Mouse (Mus musculus): Measurements from ENCODE around the gene Erbin. TPM values are rescaled to one million over a fixed set of nuclear protein-coding genes. Genes with fewer than 3 reads are reported as not detected.
A peak's percentile ranks its signal among the peaks of the same experiment; 100 is the strongest.

Gene Erbin
- 9.2 TPM in 2 replicates for polyA plus RNA-seq (2016; fragmentation: Nextera tagmentation; extraction: Ambion mirVana)

- peaks cover 21% of the 10 kb centered on the region for H3K4me1 ChIP-seq
- H3K9me3 ChIP-seq (replicated peaks), result no peaks in the 10 kb centered on the region
- H3K4me2 ChIP-seq, result peak within 1 kb of the TSS; percentile 91
- H3K4me3 ChIP-seq, result peak within 1 kb of the TSS; percentile 90
- H3K36me3 ChIP-seq, result no peaks in the 10 kb centered on the region
- H3K27ac ChIP-seq, result peak within 1 kb of the TSS; percentile 96
- peak within 1 kb of the TSS; percentile 93 for H3K9ac ChIP-seq
- under 1% methylated on average over 88 of the region's 93 CpGs for WGBS (ENCODE audit: insufficient replicate concordance)
- ATAC-seq, result peak; percentile 78
- H3K27me3 ChIP-seq (replicated peaks), result peaks cover 29% of the 10 kb centered on the region
These were observed at the start of gene Erbin for GRCm38 (mm10) chr13:103920261-103920932. Erbin (minus strand) TSS chr13:103920514.

- Histone ChIP-seq H3K4me2 (no peak overlapping the region), H3K27me3 (replicated peaks) (no peaks in the 10 kb centered on the region), H3K27ac (no peak overlapping the region), H3K36me3 (no peaks in the 10 kb centered on the region), H3K9ac (no peak overlapping the region), H3K4me3 (no peak overlapping the region), H3K9me3 (replicated peaks) (no peaks in the 10 kb centered on the region), H3K4me1 (no peaks in the 10 kb centered on the region)
- WGBS (ENCODE audit: insufficient replicate concordance), result 74% methylated on average over 6 of the region's 6 CpGs
- ATAC-seq, result no peak
These were observed 49.6 kb upstream of the Erbin start for GRCm38 (mm10) chr13:103969912-103970311.

- no peak overlapping the region for H3K27ac ChIP-seq
- no peak overlapping the region for H3K4me2 ChIP-seq
- ATAC-seq, result no peak
- no peak overlapping the region for H3K4me3 ChIP-seq
- H3K9me3 ChIP-seq (replicated peaks), result no peaks in the 10 kb centered on the region
- no peaks in the 10 kb centered on the region for H3K27me3 ChIP-seq (replicated peaks)
- 81% methylated on average over 9 of the region's 9 CpGs for WGBS (ENCODE audit: insufficient replicate concordance)
- no peak overlapping the region for H3K9ac ChIP-seq
- no peaks in the 10 kb centered on the region for H3K4me1 ChIP-seq
- no peaks in the 10 kb centered on the region for H3K36me3 ChIP-seq
These were observed 47.7 kb upstream of the Erbin start for GRCm38 (mm10) chr13:103967987-103968386.

GRCm38 (mm10) chr13:103966696-103967215 is 46.4 kb upstream of the Erbin start:
- no peak overlapping the region for H3K27ac ChIP-seq
- no peaks in the 10 kb centered on the region for H3K4me1 ChIP-seq
- no peak overlapping the region for H3K9ac ChIP-seq
- H3K4me2 ChIP-seq, result no peak overlapping the region
- no peak overlapping the region for H3K4me3 ChIP-seq
- no peaks in the 10 kb centered on the region for H3K9me3 ChIP-seq (replicated peaks)
- 73% methylated on average over 8 of the region's 8 CpGs for WGBS (ENCODE audit: insufficient replicate concordance)
- no peaks in the 10 kb centered on the region for H3K27me3 ChIP-seq (replicated peaks)
- ATAC-seq, result no peak
- H3K36me3 ChIP-seq, result no peaks in the 10 kb centered on the region

- Histone ChIP-seq H3K4me2 (no peak overlapping the region), H3K9ac (no peak overlapping the region), H3K4me1 (no peaks in the 10 kb centered on the region), H3K36me3 (no peaks in the 10 kb centered on the region), H3K9me3 (replicated peaks) (no peaks in the 10 kb centered on the region), H3K4me3 (no peak overlapping the region), H3K27me3 (replicated peaks) (no peaks in the 10 kb centered on the region), H3K27ac (no peak overlapping the region)
- 42% methylated on average over 2 of the region's 2 CpGs for WGBS (ENCODE audit: insufficient replicate concordance)
- no peak for ATAC-seq
These were observed 44.9 kb upstream of the Erbin start for GRCm38 (mm10) chr13:103965187-103965586.

GRCm38 (mm10) chr13:103963094-103963493 is 42.8 kb upstream of the Erbin start:
- H3K4me3 ChIP-seq, result no peak overlapping the region
- ATAC-seq, result no peak
- no peaks in the 10 kb centered on the region for H3K36me3 ChIP-seq
- no peaks in the 10 kb centered on the region for H3K27me3 ChIP-seq (replicated peaks)
- no peak overlapping the region for H3K4me2 ChIP-seq
- WGBS (ENCODE audit: insufficient replicate concordance), result 45% methylated on average over 2 of the region's 2 CpGs
- H3K9ac ChIP-seq, result no peak overlapping the region
- H3K9me3 ChIP-seq (replicated peaks), result no peaks in the 10 kb centered on the region
- H3K4me1 ChIP-seq, result no peaks in the 10 kb centered on the region
- no peak overlapping the region for H3K27ac ChIP-seq

- no peaks in the 10 kb centered on the region for H3K36me3 ChIP-seq
- no peak for ATAC-seq
- 81% methylated on average over 5 of the region's 5 CpGs for WGBS (ENCODE audit: insufficient replicate concordance)
- no peak overlapping the region for H3K9ac ChIP-seq
- H3K4me1 ChIP-seq, result no peaks in the 10 kb centered on the region
- H3K27me3 ChIP-seq (replicated peaks), result no peaks in the 10 kb centered on the region
- no peak overlapping the region for H3K27ac ChIP-seq
- H3K4me3 ChIP-seq, result no peak overlapping the region
- H3K4me2 ChIP-seq, result no peak overlapping the region
- H3K9me3 ChIP-seq (replicated peaks), result no peaks in the 10 kb centered on the region
These were observed 39.5 kb upstream of the Erbin start for GRCm38 (mm10) chr13:103959841-103960240.

GRCm38 (mm10) chr13:103958607-103959123 is 38.4 kb upstream of the Erbin start:
- WGBS (ENCODE audit: insufficient replicate concordance), result 73% methylated on average over 9 of the region's 9 CpGs
- no peaks in the 10 kb centered on the region for H3K9me3 ChIP-seq (replicated peaks)
- H3K27me3 ChIP-seq (replicated peaks), result no peaks in the 10 kb centered on the region
- no peak overlapping the region for H3K27ac ChIP-seq
- ATAC-seq, result no peak
- no peak overlapping the region for H3K4me3 ChIP-seq
- H3K4me1 ChIP-seq, result no peaks in the 10 kb centered on the region
- H3K4me2 ChIP-seq, result no peak overlapping the region
- no peaks in the 10 kb centered on the region for H3K36me3 ChIP-seq
- H3K9ac ChIP-seq, result no peak overlapping the region

- Histone ChIP-seq H3K4me3 (no peak overlapping the region), H3K9me3 (replicated peaks) (no peaks in the 10 kb centered on the region), H3K4me2 (no peak overlapping the region), H3K4me1 (no peaks in the 10 kb centered on the region), H3K9ac (no peak overlapping the region), H3K27ac (no peak overlapping the region), H3K36me3 (no peaks in the 10 kb centered on the region), H3K27me3 (replicated peaks) (no peaks in the 10 kb centered on the region)
- 37% methylated on average over 8 of the region's 8 CpGs for WGBS (ENCODE audit: insufficient replicate concordance)
- no peak for ATAC-seq
These were observed 37.0 kb upstream of the Erbin start for GRCm38 (mm10) chr13:103957175-103957940.

- Histone ChIP-seq H3K4me3 (no peak overlapping the region), H3K9ac (no peak overlapping the region), H3K9me3 (replicated peaks) (no peaks in the 10 kb centered on the region), H3K4me2 (no peak overlapping the region), H3K27me3 (replicated peaks) (no peaks in the 10 kb centered on the region), H3K4me1 (no peaks in the 10 kb centered on the region), H3K36me3 (no peaks in the 10 kb centered on the region), H3K27ac (no peak overlapping the region)
- no peak for ATAC-seq
- 37% methylated on average over 2 of the region's 2 CpGs for WGBS (ENCODE audit: insufficient replicate concordance)
These were observed 35.3 kb upstream of the Erbin start for GRCm38 (mm10) chr13:103955652-103956051.

GRCm38 (mm10) chr13:103951393-103951792 is 31.1 kb upstream of the Erbin start:
- Histone ChIP-seq H3K9ac (no peak overlapping the region), H3K27ac (no peak overlapping the region), H3K36me3 (no peaks in the 10 kb centered on the region), H3K27me3 (replicated peaks) (no peaks in the 10 kb centered on the region), H3K4me2 (no peak overlapping the region), H3K9me3 (replicated peaks) (no peaks in the 10 kb centered on the region), H3K4me3 (no peak overlapping the region), H3K4me1 (no peaks in the 10 kb centered on the region)
- 86% methylated on average over 7 of the region's 7 CpGs for WGBS (ENCODE audit: insufficient replicate concordance)
- ATAC-seq, result no peak

- no peak overlapping the region for H3K4me2 ChIP-seq
- no peaks in the 10 kb centered on the region for H3K9me3 ChIP-seq (replicated peaks)
- H3K9ac ChIP-seq, result no peak overlapping the region
- no peak overlapping the region for H3K4me3 ChIP-seq
- ATAC-seq, result no peak
- no peaks in the 10 kb centered on the region for H3K36me3 ChIP-seq
- H3K27ac ChIP-seq, result no peak overlapping the region
- H3K27me3 ChIP-seq (replicated peaks), result no peaks in the 10 kb centered on the region
- 53% methylated on average over 2 of the region's 2 CpGs for WGBS (ENCODE audit: insufficient replicate concordance)
- H3K4me1 ChIP-seq, result no peaks in the 10 kb centered on the region
These were observed 20.5 kb upstream of the Erbin start for GRCm38 (mm10) chr13:103940796-103941195.

Data from liver, embryonic 12.5 days (tissue).